Mouse (Mus musculus): ENCODE data around the gene Lsm6.
"Not testable (repeated sequence)": the region's sequence is repeated elsewhere in the genome, so short reads cannot be mapped to it uniquely, and the experiment has no call there.

Gene Lsm6

GRCm38 (mm10) chr8:78820673-78821310, at the start of gene Lsm6:
Gene Lsm6, minus strand, starts transcription at chr8:78821140.
- in situ Hi-C loops (cut with MboI) = no loop called here

GRCm38 (mm10) chr8:78867036-78867435, 46.1 kb upstream of the Lsm6 start:
- in situ Hi-C loops (cut with MboI) = no loop called here

GRCm38 (mm10) chr8:78863001-78863400, 42.1 kb upstream of the Lsm6 start:
- in situ Hi-C loops (cut with MboI) = no loop called here

GRCm38 (mm10) chr8:78862046-78862445, 41.1 kb upstream of the Lsm6 start:
- in situ Hi-C loops (cut with MboI) = no loop called here

GRCm38 (mm10) chr8:78860789-78861188, 39.8 kb upstream of the Lsm6 start:
- in situ Hi-C loops (cut with MboI) = no loop called here

GRCm38 (mm10) chr8:78857421-78857820, 36.5 kb upstream of the Lsm6 start:
- in situ Hi-C loops (cut with MboI) = no loop called here

- in situ Hi-C loops (cut with MboI) = no loop called here
Observed at GRCm38 (mm10) chr8:78852279-78852678, 31.3 kb upstream of the Lsm6 start.

GRCm38 (mm10) chr8:78847240-78847639, 26.3 kb upstream of the Lsm6 start:
- in situ Hi-C loops (cut with MboI) = no loop called here

GRCm38 (mm10) chr8:78844559-78844958, 23.6 kb upstream of the Lsm6 start:
- in situ Hi-C loops (cut with MboI) = no loop called here

- in situ Hi-C loops (cut with MboI) = no loop called here
Observed at GRCm38 (mm10) chr8:78838656-78839413, 17.9 kb upstream of the Lsm6 start.

- in situ Hi-C loops (cut with MboI) = no loop called here
Observed at GRCm38 (mm10) chr8:78836091-78836490, 15.2 kb upstream of the Lsm6 start.

- in situ Hi-C loops (cut with MboI) = no loop called here
Observed at GRCm38 (mm10) chr8:78828414-78828813, 7.5 kb upstream of the Lsm6 start.

GRCm38 (mm10) chr8:78824515-78824914, 3.6 kb upstream of the Lsm6 start:
- in situ Hi-C loops (cut with MboI) = no loop called here

GRCm38 (mm10) chr8:78819973-78820372, 967 bp downstream of the Lsm6 start:
- in situ Hi-C loops (cut with MboI) = not testable (repeated sequence)

GRCm38 (mm10) chr8:78814743-78815142, 6.2 kb downstream of the Lsm6 start:
- in situ Hi-C loops (cut with MboI) = no loop called here

GRCm38 (mm10) chr8:78813021-78813420, 7.9 kb downstream of the Lsm6 start:
- in situ Hi-C loops (cut with MboI) = no loop called here

- in situ Hi-C loops (cut with MboI) = no loop called here
Observed at GRCm38 (mm10) chr8:78812446-78812845, 8.5 kb downstream of the Lsm6 start.

GRCm38 (mm10) chr8:78811748-78812147, 9.2 kb downstream of the Lsm6 start:
- in situ Hi-C loops (cut with MboI) = no loop called here

GRCm38 (mm10) chr8:78810207-78810675, 10.7 kb downstream of the Lsm6 start:
- in situ Hi-C loops (cut with MboI) = no loop called here

GRCm38 (mm10) chr8:78809454-78810206, 11.3 kb downstream of the Lsm6 start:
- in situ Hi-C loops (cut with MboI) = no loop called here

- in situ Hi-C loops (cut with MboI) = no loop called here
Observed at GRCm38 (mm10) chr8:78808888-78809287, 12.1 kb downstream of the Lsm6 start.

- in situ Hi-C loops (cut with MboI) = no loop called here
Observed at GRCm38 (mm10) chr8:78808439-78808838, 12.5 kb downstream of the Lsm6 start.

GRCm38 (mm10) chr8:78807283-78807682, 13.7 kb downstream of the Lsm6 start:
- in situ Hi-C loops (cut with MboI) = no loop called here

All from mature B cell (primary cell).